Mouse (Mus musculus) thymus, postnatal 14 days (tissue): ENCODE data around the gene Zdhhc12.
"Not testable (repeated sequence)": the region's sequence is repeated elsewhere in the genome, so short reads cannot be mapped to it uniquely, and the experiment has no call there.

Experiments
- DNase-seq: peaks from one replicate; pipeline ENCODE4 v3.0.0; 2021

The Zdhhc12 gene

DNA sequence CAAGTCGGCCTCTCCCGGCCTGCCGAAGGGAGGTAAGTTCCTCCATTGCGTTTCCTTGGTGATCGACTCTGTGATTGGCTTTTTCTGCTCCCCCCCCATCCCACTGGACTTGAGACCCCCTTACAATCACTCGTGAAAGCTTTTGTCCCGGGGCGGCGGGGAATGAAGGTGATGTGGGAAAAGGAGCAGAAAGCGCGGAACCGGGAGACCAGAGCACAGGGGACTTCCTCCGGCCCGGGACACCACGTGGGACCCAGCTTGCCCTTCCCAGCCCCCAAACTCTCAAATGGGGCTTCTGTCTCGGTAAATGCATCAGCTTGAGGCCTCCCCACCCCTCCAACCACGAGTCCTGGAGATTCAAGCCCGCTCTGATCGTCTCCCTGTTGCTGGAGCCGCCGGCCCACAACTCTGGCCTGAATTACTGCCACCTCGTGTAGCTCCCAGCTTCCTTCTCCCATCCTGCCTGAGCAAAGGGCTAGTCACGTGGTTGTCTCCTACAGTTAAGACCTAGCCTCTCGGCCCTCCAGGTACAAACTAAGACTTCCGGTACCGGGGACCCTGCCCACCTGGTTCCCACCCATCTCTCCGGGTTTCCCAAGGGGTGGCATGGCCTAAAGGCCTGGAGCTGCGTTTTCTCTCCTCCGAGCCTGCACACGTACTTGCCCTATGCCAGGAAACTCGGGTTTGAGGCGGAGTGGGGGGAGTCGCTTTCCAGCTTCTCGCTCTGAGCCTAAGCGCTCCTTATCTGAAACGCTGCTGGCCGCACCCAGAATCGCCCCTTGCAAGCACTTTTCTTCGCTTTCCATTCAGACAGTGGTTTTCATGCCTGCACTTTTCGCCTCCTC, 31.0 kb downstream of the Zdhhc12 start:
- peak; percentile 58 for DNase-seq

DNA sequence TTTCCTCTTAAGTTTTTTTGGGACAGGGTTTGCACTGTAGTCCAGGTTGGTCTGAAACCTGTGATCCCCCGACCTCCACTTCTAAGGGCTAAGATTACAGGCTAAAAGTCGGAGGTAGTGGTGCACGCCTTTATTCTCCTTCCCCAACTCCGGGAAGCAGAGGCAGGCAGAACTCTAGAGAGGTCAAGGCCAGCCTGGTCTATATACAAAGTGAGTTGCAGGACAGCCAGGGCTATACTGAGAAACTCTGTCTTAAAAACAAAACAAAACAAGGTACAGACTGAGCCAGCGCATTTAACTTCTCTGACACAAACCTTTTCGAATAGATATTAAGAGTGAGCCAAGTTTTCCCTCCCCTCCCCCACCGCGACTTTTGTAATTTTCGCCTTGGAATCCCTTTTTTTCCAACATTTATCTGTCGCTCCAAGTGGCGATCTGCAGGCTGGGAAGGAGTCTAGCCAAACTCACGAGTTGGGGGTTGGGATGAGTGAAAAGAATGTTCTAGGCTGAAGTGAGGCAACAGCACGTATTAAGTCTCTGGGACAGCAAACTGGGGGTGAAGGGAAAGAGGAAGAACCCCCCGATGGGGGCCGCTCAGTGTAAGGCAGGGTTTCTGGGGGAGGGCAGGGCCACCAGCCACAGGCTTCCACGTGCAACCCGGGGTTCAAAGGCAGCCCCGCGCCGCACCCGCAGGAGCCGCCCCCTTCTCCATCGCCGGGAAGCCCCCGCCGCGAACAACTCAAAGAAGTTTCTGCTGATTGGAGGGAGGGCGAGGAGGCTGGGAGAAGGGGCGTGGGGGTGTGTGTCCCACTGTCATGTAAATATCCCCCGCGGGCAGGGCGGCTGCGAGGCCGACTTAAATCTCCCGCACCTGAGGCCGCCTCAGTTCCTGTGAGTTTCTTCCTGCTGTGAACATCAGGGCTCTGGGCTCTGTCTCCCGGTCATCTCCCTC, 32.0 kb downstream of the Zdhhc12 start:
- peak; percentile 82 for DNase-seq

DNA sequence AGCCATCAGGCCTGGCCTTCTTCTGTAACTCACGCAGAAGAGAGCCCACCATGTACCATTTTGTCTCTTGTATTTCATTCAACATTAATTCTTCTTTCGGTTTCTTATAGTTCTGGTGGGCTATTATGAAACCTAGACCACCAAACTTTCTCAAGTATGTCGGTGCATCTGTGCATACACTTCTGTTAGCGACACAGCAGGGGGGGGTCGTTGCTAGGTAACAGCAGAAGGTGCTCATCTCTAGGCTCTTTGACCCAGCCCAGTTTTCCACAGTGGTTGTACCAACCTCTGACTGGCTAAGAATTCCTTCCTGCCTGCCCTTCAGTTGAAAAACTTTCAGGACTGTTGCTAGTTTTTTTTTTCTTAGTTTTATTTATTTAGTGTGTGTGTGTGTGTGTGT, 35.0 kb downstream of the Zdhhc12 start:
- no peak for DNase-seq

DNA sequence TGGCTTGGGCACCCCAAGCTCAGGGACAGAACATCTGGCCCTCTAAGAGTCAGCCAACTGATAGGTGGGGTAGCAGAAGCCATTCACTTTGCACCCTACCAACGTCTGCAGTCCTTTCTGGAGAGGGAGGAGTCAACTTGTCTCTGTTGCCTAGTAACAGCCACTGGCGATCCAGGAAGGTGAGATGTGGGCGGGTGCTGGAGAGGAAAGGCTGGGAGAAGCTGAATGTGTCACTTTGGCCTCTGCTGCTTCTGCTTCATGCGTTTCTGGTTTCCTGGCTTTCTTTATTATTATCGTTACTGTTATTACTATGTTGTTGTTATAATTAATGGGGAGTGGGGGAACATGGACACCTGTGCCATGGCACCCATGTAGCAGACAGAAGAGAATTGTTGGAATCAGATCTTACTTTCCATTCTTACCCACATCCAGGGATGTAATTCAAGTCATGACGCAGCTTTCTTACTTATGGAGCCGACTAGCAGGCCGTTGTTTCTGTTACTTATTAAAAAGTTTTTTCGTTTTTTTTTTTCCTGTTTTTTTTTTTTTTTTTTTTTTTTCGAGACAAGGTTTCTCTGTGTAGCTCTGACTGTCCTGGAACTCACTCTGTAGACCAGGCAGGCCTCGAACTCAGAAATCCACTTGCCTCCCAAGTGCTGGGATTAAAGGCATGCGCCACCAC, 36.1 kb downstream of the Zdhhc12 start, which contains the start of gene Set:
TSS of gene Set (plus strand) at position 156 of the 682 bp plus-strand sequence.
- DNase-seq = no peak

DNA sequence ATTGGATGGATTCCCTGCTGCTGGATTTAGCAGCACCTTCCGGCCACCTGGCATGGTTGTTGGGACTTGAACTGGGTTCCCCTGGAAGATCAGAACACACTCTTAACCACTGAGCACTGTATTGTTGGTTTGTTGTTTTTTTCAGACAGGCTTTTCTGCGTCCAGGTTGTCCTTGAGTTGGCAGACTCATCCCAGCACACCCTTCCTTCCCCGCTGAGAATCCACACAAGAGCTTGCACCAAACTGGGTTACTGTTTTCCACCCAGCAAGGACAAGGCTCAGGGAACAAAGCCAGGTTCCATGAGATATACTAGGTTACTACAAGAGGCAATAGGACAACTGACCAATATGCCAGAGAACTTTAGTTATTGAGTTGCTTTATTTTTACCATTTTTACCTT, 36.7 kb downstream of the Zdhhc12 start:
- DNase-seq = no peak

DNA sequence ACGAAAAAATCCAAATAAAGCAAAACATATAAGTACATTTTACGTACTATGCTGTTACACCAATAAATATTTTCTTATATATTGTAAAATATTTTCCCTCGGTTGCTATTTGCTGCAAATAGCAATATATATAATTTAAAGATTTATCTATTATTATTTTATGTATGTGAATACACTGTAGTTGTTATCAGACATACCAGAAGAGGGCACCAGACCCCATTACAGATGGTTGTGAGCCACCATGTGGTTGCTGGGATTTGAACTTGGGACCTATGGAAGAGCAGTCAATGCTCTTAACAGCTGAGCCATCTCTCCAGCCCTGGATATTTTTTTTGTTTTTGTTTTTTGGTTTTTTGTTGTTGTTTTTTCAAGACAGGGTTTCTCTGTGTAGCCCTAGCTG, 38.1 kb downstream of the Zdhhc12 start:
- not testable (repeated sequence) for DNase-seq

- no peak for DNase-seq
Observed at GRCm38 (mm10) chr2:30051992-30052761, 41.3 kb downstream of the Zdhhc12 start.

DNA sequence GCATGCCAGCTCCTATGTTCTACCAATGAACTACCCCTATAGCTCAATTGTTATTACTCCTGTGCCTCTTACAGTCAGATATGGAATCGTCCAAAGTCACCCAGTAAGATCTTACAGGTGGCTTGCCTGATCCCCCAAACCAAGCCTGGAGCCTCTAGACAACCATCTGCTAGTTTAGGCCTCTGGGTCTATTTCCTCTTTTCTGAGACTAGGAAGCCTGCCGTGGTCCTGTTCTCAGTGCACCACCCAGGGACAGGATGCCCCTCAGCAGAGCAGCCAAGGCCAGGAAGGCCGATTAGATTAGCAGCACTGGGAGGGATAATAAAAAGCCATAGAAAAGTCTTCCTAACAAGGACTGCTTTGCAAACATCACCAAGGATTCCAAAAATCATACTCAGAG, 43.6 kb downstream of the Zdhhc12 start:
- no peak for DNase-seq

DNA sequence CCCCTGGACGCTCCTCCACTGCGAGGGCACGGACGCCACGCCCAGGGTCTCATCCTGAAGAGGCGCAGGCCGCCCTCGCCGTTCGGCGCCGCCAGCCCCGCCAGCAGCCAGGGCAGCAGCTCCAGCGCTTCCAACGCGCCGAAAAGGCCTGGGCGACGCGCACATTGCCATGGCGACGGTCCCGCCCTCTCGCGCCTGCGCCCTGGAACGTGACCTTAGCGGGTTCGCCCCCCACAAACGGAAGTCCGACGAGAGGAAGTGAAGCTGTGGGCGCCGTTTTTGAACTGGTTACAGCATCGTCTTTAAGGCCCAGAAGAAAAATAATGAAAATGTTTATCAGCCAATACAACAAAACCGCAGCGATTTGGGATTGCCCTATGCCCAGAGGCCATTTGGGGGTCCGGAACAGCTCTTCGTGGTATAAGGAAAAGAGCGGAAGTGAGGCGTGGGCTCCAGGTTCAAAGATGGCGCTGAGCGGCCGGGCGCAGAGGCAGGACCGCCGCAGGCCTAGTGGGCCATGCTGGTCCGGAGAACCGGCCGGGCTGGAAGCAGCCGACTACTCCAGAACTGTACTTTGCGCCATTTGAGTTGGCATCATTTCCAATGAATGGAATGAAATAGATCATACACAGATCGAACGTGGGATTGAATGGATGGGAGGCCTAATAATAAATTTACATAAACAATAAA, 44.6 kb downstream of the Zdhhc12 start, which contains the start of gene Wdr34:
TSS of gene Wdr34 (minus strand) at position 183 of the 690 bp plus-strand sequence.
- peak; percentile 99 for DNase-seq

GRCm38 (mm10) chr2:30048101-30048501, 45.3 kb downstream of the Zdhhc12 start:
- DNase-seq = no peak

DNA sequence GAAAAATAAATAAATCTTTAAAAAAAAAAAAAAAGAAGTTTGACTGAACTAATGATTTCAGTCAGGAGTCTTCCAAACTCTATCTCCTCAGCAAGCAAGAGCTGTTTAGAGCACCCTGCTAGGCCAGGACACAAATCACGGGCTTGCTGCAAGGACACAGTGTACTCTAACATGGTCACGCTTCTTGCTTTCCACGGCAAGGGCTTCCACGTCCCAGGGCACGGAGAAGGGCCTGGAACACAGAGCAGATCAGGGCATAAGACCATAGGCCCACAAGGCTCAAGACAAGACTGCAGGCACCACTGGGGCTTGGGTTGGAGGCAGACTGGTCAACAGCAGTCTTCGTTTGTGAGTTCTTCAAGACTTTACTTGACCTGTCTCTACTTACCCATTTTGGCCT, 46.3 kb downstream of the Zdhhc12 start:
- no peak for DNase-seq

- DNase-seq = no peak
Observed at GRCm38 (mm10) chr2:30044550-30044949, 48.9 kb downstream of the Zdhhc12 start.

DNA sequence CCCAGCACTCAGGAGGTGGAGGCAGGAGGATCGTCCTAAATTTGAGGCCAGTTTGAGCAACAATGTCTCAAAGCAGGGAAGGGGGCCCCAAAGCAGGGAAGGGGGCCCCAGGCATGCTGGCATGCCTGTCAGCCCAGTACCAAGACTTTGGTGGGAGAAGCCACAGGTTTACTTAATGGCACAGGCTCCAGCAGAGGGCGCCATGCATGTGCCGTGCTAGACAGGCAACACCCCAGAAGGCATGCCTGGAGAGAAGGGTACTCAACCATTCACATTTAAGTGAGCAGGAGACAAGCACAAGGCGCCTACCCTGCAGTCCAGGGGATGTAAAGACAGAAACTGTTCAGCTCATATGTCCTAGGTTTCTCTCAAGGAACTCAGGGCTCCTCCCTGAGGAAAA, 51.0 kb downstream of the Zdhhc12 start:
- peak; percentile 88 for DNase-seq
